Mouse (Mus musculus): ENCODE measurements around the gene Zfp945. TPM values are rescaled to one million over a fixed set of nuclear protein-coding genes. Genes with fewer than 3 reads are reported as not detected.

Zfp945 gene
- polyA plus RNA-seq (2012; fragmentation: generic; extraction: Trizol): 2.9 TPM

DNA sequence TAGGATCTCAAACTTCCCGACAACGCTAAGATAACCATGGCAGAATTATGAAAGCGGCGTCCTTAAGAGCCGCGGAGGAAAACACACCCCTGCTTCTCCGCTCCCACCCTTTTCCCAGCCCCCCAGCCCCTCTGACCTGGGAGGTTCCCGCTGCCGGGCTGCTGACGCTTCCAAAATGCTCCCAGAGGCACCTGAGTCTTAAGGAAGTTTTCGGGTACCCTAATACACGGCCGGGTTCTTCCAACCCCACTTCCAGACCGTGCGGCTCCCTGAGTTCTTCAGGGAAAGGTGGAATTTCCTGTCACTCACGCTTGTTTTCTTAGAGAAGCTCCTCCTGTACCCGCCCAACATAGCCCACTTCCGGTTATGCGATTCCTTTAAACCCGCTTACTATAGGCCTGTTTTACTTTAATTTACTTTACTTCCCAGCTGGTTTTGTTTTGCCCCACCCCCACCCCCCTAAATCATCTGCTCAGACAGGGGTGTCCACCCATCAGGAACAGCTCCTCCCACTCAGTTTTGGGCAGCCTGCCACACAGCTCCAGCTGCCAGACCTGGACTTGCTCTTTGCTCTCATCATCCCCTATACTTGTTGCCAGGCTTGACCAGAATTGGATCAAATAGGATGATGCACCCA is at the start of gene Zfp945:
Gene Zfp945 (minus strand): TSS at position 290 of the 637 bp plus-strand sequence.
- no peak for TF ChIP-seq SRF (IDR thresholded peaks at IDR 0.05; ENCODE audit: control insufficient read depth, insufficient read length, low read depth)
- peak; percentile 73 for TF ChIP-seq CEBPB (IDR thresholded peaks at IDR 0.05; ENCODE audit: insufficient read depth, poor library complexity, severe bottlenecking)
- TF ChIP-seq MYOD1 (IDR thresholded peaks at IDR 0.05; ENCODE audit: control insufficient read depth in 1 of 3, insufficient read length in 2 of 3, low read depth in 2 of 3): peak in 1 of 3 experiments; percentile 46
- TF ChIP-seq MAX (IDR thresholded peaks at IDR 0.05; ENCODE audit: low read depth): no peak
- no peak for TF ChIP-seq POLR2A (IDR thresholded peaks at IDR 0.05; ENCODE audit: insufficient read length, low read depth)
- TF ChIP-seq TCF3 (IDR thresholded peaks at IDR 0.05; ENCODE audit: insufficient read length, low read depth): no peak
- no peak for TF ChIP-seq REST (IDR thresholded peaks at IDR 0.05; ENCODE audit: insufficient read depth, insufficient read length)
- TF ChIP-seq TCF12 (IDR thresholded peaks at IDR 0.05; ENCODE audit: insufficient read depth, poor library complexity, severe bottlenecking): no peak
- TF ChIP-seq MYOG (IDR thresholded peaks at IDR 0.05; ENCODE audit: control insufficient read depth in 1 of 3, insufficient read depth in 1 of 3, insufficient read length in 2 of 3, low read depth in 2 of 3): peak in 2 of 3 experiments; percentile 49 to 55
- no peak for TF ChIP-seq E2F4 (IDR thresholded peaks at IDR 0.05; ENCODE audit: insufficient read depth)
- TF ChIP-seq POLR2AphosphoS2 (IDR thresholded peaks at IDR 0.05; ENCODE audit: insufficient read length, low read depth): no peak
- TF ChIP-seq USF1 (IDR thresholded peaks at IDR 0.05; ENCODE audit: low read depth): no peak
- no peak within 1 kb of the TSS for H3ac ChIP-seq (ENCODE audit: control insufficient read depth, insufficient read length)
- H3K27me3 ChIP-seq (ENCODE audit: control insufficient read depth, insufficient read depth, insufficient read length): no peaks in the 10 kb centered on the region
- H3K36me3 ChIP-seq (ENCODE audit: control insufficient read depth, insufficient read depth): peaks cover 27% of the 10 kb centered on the region
- H3K4me3 ChIP-seq: peak within 1 kb of the TSS; percentile 78
- H3K4me2 ChIP-seq (ENCODE audit: low read depth): peak within 1 kb of the TSS; percentile 81
- no peaks in the 10 kb centered on the region for H3K79me2 ChIP-seq (ENCODE audit: control insufficient read depth, insufficient read depth)

DNA sequence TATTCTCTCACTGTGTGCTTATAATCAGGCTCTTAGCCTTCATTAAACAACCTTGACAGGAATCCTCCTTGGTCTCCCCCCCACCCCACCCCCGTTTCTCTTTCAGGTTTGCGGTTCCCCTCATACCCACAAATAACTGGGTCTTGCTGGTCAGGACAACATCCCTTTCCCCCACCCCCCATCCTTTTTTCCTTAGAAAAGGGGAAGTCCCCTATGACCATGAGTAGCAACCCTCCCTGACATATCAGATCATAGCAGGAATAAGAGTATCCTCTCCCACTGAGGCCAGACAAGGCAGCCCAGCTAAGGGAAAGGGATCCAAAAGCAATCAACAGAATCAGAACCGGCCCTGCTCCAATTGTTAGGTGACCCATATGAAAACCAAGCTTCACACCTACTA is 21.4 kb upstream of the Zfp945 start:
- H3K4me2 ChIP-seq (ENCODE audit: low read depth): no peak overlapping the region
- no peaks in the 10 kb centered on the region for H3K79me2 ChIP-seq (ENCODE audit: control insufficient read depth, insufficient read depth)
- H3K36me3 ChIP-seq (ENCODE audit: control insufficient read depth, insufficient read depth): no peaks in the 10 kb centered on the region
- no peaks in the 10 kb centered on the region for H3K27me3 ChIP-seq (ENCODE audit: control insufficient read depth, insufficient read depth, insufficient read length)
- no peak overlapping the region for H3K4me3 ChIP-seq
- H3ac ChIP-seq (ENCODE audit: control insufficient read depth, insufficient read length): no peak overlapping the region
- TF ChIP-seq POLR2A (IDR thresholded peaks at IDR 0.05; ENCODE audit: insufficient read length, low read depth) (no peak), SRF (IDR thresholded peaks at IDR 0.05; ENCODE audit: control insufficient read depth, insufficient read length, low read depth) (no peak), MYOD1 (IDR thresholded peaks at IDR 0.05; ENCODE audit: control insufficient read depth in 1 of 3, insufficient read length in 2 of 3, low read depth in 2 of 3) (no peak), E2F4 (IDR thresholded peaks at IDR 0.05; ENCODE audit: insufficient read depth) (no peak), MAX (IDR thresholded peaks at IDR 0.05; ENCODE audit: low read depth) (no peak), POLR2AphosphoS2 (IDR thresholded peaks at IDR 0.05; ENCODE audit: insufficient read length, low read depth) (no peak)

DNA sequence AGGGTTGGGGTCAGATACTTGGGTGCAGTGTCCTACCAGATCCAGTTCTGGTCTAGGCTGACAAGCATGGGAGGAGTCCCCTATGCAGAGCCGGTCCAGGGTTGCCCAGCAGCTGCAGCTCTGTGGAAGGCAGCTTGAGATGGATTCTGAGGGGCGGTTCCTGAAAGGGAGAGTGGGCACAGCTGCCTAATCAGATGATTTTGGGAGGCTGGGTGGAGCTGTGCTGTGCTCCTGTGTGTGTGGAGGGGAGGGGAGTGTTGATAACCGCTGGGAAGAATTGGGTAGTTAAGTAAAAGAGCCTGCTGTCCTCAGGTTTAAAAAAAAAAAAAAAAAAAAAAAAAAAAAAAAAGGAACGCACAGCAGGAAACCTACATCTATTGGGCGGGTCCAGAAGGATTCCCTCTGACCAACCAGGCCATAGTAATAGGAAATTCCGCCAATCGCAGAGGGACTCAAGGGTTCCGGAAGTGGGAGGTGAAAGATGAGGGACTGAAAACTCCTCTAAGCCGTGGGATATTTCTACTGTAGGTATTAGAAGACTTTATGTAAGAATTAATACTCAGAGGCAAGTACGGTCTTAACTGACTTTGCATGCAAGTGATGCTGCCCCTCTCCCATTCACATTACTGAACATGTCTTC is 17.2 kb upstream of the Zfp945 start:
- no peaks in the 10 kb centered on the region for H3K27me3 ChIP-seq (ENCODE audit: control insufficient read depth, insufficient read depth, insufficient read length)
- H3ac ChIP-seq (ENCODE audit: control insufficient read depth, insufficient read length): no peak overlapping the region
- no peak overlapping the region for H3K4me2 ChIP-seq (ENCODE audit: low read depth)
- TF ChIP-seq POLR2AphosphoS2 (IDR thresholded peaks at IDR 0.05; ENCODE audit: insufficient read length, low read depth) (no peak), E2F4 (IDR thresholded peaks at IDR 0.05; ENCODE audit: insufficient read depth) (no peak), TCF12 (IDR thresholded peaks at IDR 0.05; ENCODE audit: insufficient read depth, poor library complexity, severe bottlenecking) (no peak), REST (IDR thresholded peaks at IDR 0.05; ENCODE audit: insufficient read depth, insufficient read length) (no peak)
- H3K4me3 ChIP-seq: no peak overlapping the region
- no peaks in the 10 kb centered on the region for H3K79me2 ChIP-seq (ENCODE audit: control insufficient read depth, insufficient read depth)
- no peaks in the 10 kb centered on the region for H3K36me3 ChIP-seq (ENCODE audit: control insufficient read depth, insufficient read depth)

DNA sequence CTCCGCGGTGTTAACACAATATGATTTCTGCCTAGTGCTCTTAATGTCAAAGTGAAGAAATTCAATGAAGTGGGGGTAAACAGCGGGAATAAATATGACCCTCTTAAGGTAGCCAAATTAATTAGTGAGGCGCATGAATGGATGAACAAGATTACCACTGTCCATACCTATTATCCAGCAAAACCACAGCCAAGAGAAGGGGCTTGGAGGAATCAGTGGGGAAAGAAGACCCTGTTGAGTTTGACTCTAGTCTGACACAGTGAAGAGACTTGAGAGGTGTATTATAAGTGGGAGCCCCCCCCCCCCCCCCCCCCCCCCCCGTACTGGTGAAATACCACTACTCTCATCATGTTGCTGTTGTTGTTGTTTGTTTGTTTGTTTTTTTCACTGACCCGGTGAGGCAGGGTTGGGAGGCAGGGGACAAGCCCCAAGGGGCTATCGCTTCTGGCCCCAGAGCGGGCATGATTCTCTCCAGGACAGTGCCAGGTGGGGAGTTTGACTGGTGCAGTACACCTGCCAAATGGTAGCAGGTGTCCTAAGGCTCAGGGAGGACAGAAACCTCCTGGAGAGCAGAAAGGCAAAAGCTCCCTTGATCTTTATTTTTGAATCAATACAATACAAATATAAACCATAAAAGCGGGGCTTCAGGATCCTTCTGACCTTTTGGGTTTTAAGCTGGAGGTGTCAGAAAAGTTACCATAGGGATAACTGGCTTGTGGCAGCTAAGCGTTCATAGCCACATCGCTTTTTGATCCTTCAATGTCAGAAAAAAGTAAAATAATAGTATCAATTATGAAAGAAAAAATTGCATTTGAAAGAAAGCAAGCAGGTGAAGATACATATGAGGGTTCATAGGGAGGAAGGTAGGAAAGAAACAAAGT is 10.7 kb upstream of the Zfp945 start:
- Histone ChIP-seq H3K4me2 (ENCODE audit: low read depth) (no peak overlapping the region), H3K4me3 (no peak overlapping the region), H3ac (ENCODE audit: control insufficient read depth, insufficient read length) (no peak overlapping the region), H3K36me3 (ENCODE audit: control insufficient read depth, insufficient read depth) (no peaks in the 10 kb centered on the region), H3K27me3 (ENCODE audit: control insufficient read depth, insufficient read depth, insufficient read length) (no peaks in the 10 kb centered on the region), H3K79me2 (ENCODE audit: control insufficient read depth, insufficient read depth) (no peaks in the 10 kb centered on the region)
- TF ChIP-seq REST (IDR thresholded peaks at IDR 0.05; ENCODE audit: insufficient read depth, insufficient read length): no peak
- no peak for TF ChIP-seq POLR2AphosphoS2 (IDR thresholded peaks at IDR 0.05; ENCODE audit: insufficient read length, low read depth)
- TF ChIP-seq E2F4 (IDR thresholded peaks at IDR 0.05; ENCODE audit: insufficient read depth): no peak
- TF ChIP-seq POLR2A (IDR thresholded peaks at IDR 0.05; ENCODE audit: insufficient read length, low read depth): no peak
- no peak for TF ChIP-seq MYOD1 (IDR thresholded peaks at IDR 0.05; ENCODE audit: control insufficient read depth in 1 of 3, insufficient read length in 2 of 3, low read depth in 2 of 3)
- no peak for TF ChIP-seq CEBPB (IDR thresholded peaks at IDR 0.05; ENCODE audit: insufficient read depth, poor library complexity, severe bottlenecking)
- TF ChIP-seq USF1 (IDR thresholded peaks at IDR 0.05; ENCODE audit: low read depth): no peak
- TF ChIP-seq SRF (IDR thresholded peaks at IDR 0.05; ENCODE audit: control insufficient read depth, insufficient read length, low read depth): no peak
- TF ChIP-seq MYOG (IDR thresholded peaks at IDR 0.05; ENCODE audit: control insufficient read depth in 1 of 3, insufficient read depth in 1 of 3, insufficient read length in 2 of 3, low read depth in 2 of 3): no peak
- no peak for TF ChIP-seq MAX (IDR thresholded peaks at IDR 0.05; ENCODE audit: low read depth)
- no peak for TF ChIP-seq TCF12 (IDR thresholded peaks at IDR 0.05; ENCODE audit: insufficient read depth, poor library complexity, severe bottlenecking)
- no peak for TF ChIP-seq TCF3 (IDR thresholded peaks at IDR 0.05; ENCODE audit: insufficient read length, low read depth)
